Mouse (Mus musculus): ENCODE measurements around the gene Chst5. TPM values are rescaled to one million over a fixed set of nuclear protein-coding genes. Genes with fewer than 3 reads are reported as not detected.

The Chst5 gene
- polyA plus RNA-seq (2012; rRNA removed; ENCODE audit: low replicate concordance) = 0.15 and 0.17 TPM in 2 replicates

GRCm38 (mm10) chr8:111909621-111910450 lies at the start of gene Chst5:
Gene Chst5, minus strand, starts transcription at chr8:111910447.

GRCm38 (mm10) chr8:111940171-111941100 lies 30.2 kb upstream of the Chst5 start, which contains the start of gene Gabarapl2:
Gene Gabarapl2, plus strand, starts transcription at chr8:111940703.

GRCm38 (mm10) chr8:111933348-111934076 lies 23.3 kb upstream of the Chst5 start, which contains the start of gene Tmem231:
Gene Tmem231, minus strand, starts transcription at chr8:111933881.

GRCm38 (mm10) chr8:111876355-111876948 lies 33.8 kb downstream of the Chst5 start, which contains the start of gene Tmem170:
Gene Tmem170, minus strand, starts transcription at chr8:111876750.

GRCm38 (mm10) chr8:111853861-111854501 lies 56.3 kb downstream of the Chst5 start, which contains the start of gene Cfdp1:
Gene Cfdp1, minus strand, starts transcription at chr8:111854291.

Other genes with a start within 250 kb of the Chst5 start
- gene Ctrb1, start 219.4 kb downstream of the Chst5 start, polyA plus RNA-seq (2012; rRNA removed; ENCODE audit: low replicate concordance) = 54.5 and 33,096 TPM in 2 replicates
- gene Bcar1, start 166.6 kb downstream of the Chst5 start, polyA plus RNA-seq (2012; rRNA removed; ENCODE audit: low replicate concordance) = 107 and 191 TPM in 2 replicates
- 0.20 and 0.54 TPM in 2 replicates for gene Cfdp1, start 56.2 kb downstream of the Chst5 start, polyA plus RNA-seq (2012; rRNA removed; ENCODE audit: low replicate concordance)
- gene Tmem170, start 33.7 kb downstream of the Chst5 start, polyA plus RNA-seq (2012; rRNA removed; ENCODE audit: low replicate concordance) = 2.4 and 5.3 TPM in 2 replicates
- gene Tmem231, start 23.4 kb upstream of the Chst5 start, polyA plus RNA-seq (2012; rRNA removed; ENCODE audit: low replicate concordance) = 0.92 and 1.2 TPM in 2 replicates
- gene Gabarapl2, start 30.3 kb upstream of the Chst5 start, polyA plus RNA-seq (2012; rRNA removed; ENCODE audit: low replicate concordance) = 8.8 and 11.4 TPM in 2 replicates
- 0.52 and 1.1 TPM in 2 replicates for gene Adat1, start 81.9 kb upstream of the Chst5 start, polyA plus RNA-seq (2012; rRNA removed; ENCODE audit: low replicate concordance)
- gene Kars, start 100.9 kb upstream of the Chst5 start, polyA plus RNA-seq (2012; rRNA removed; ENCODE audit: low replicate concordance) = 19.8 and 22.3 TPM in 2 replicates
- 4.5 and 5.8 TPM in 2 replicates for gene Terf2ip, start 101.0 kb upstream of the Chst5 start, polyA plus RNA-seq (2012; rRNA removed; ENCODE audit: low replicate concordance)
- not detected in 2 replicates for gene Gm6793, start 104.6 kb upstream of the Chst5 start, polyA plus RNA-seq (2012; rRNA removed; ENCODE audit: low replicate concordance)

Data from duodenum, adult 2 months (tissue).